Mouse (Mus musculus) kidney, postnatal 25 days (tissue): Measurements from ENCODE around the gene Coq10a.
A peak's percentile ranks its signal among the peaks of the same experiment; 100 is the strongest.

Experiments used
- DNase-seq, 2 experiments: peaks; one replicate each; pipeline ENCODE4 v3.0.0; 2021; ENCODE audit warnings: mixed read lengths in 2 of 2

Coq10a gene

DNA sequence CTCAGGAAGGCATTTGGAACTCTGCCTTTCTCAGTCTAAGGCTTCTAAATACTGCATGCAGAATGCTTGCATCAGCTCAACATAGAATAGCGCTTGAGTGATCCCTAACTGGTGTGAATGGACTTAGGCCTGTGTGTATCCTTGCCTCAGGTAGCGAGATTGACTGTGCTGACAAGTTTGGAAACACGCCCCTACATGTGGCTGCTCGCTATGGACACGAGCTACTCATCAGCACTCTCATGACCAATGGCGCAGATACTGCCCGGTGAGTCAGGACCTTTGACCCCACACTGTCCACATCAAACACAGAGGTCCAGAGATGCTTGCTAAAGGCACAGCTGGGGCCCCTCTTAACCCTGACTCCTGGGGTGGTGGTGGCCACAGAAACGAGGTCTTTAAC lies 13.7 kb upstream of the Coq10a start:
- peak in 1 of 2 experiments; percentile 36 for DNase-seq

DNA sequence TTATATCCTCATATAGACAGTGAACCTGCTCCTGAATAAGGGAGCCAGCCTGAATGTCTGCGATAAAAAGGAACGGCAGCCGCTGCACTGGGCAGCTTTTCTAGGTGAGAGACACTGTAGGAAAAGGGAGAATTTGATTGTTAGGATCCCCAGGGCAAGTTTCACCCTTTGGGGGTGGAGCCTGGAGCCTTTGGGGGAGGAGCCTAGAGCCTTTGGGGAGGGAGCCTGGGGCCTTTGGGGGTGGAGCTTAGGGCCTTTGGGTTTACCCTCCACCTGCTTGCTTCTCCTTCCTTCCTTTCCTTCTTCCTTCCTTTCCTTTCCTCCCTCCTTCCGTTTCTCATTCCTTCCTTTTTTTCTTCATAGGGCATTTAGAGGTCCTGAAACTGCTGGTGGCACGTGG lies 11.8 kb upstream of the Coq10a start:
- peak; percentile 54 to 55 for DNase-seq

DNA sequence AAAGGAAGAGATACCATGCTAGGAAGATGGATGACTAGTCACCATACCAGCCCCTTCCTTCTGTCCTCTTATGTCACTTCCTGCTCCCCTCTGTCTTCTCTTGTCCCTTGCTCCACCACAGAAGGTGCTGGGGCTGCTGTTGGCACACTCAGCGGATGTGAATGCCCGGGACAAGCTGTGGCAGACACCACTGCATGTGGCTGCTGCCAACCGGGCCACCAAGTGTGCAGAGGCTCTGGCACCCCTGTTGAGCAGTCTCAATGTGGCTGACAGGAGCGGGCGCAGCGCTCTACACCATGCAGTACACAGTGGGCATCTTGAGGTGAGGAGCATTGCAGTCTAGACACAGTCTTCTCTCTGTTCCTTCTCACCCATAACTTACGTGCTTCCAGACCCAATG lies 10.5 kb upstream of the Coq10a start:
- peak in 1 of 2 experiments; percentile 35 for DNase-seq

DNA sequence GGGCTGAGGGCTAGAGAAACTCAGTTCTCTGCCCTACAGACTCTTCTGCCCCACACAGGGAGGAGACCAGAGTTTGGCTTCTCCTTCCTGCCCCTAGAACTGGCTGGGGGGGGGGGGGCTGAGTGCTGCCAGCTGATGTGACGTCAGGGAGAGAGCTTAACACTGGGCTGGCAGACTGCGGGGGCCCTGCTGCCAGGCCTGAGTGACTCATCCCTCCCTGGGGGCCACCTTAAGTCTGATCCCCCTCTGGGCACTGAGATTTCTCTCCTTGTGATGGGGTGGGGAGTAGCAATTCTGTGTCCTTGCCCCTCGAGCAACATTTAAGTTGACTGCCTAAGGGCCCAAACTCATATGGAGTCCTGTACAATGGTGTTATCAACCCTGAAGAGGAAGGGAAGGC lies 9.7 kb upstream of the Coq10a start:
- peak in 1 of 2 experiments; percentile 28 for DNase-seq

DNA sequence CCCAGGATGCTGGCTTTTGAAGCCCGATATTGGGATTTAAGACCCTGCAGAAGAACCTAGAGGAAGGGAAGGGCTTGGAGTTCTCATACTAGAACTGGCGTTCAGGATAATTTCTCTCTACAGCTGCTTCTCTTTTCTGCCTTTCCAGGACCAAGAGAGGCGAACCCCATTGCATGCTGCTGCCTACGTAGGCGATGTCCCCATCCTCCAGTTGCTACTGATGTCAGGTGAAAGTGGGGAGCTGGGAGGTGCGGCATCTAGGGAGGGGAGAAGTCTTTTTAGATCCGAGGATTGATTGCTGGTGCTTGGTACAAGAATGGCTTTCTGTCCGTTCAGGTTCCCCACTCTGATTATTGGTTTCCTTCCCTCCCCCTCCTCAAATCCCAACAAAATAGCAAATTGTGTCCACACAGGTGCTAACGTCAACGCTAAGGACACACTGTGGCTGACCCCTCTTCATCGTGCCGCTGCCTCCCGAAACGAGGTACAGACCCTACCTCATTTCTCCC lies 9.2 kb upstream of the Coq10a start:
- peak in 1 of 2 experiments; percentile 18 for DNase-seq

DNA sequence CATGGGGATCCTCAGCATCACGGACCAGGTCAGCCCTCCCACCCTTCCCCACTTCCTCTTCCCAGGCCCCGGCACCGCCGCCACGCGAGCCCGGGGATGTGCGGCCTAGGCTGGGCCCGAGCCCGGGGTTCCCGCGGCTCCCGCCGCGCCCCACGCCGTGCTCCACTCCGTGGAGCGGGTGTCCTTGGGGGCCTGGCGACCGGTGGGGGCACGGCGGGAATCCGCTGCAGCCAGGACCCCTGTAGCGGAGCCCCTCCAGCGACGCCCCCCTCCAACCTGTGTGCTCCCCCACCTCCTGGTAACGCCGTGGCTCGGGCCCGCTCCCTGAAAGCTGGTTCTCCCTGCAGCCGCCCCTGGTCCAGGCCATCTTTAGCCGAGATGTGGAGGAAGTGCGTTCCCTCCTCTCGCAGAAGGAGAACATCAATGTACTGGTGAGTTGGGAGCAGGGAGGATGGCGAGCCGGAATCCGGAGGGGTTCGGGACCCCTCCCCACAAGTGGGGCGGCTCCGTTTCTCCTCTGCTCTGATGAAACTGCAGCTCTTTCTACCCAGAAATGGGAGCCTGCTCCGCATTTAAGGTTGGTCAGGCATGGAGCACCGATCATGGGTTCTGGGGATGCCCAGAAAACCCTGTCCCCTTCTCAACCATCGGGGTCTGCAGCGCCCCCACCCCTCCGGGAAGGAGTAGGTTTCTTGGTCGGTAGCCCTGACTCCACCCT lies 8.6 kb upstream of the Coq10a start:
- DNase-seq = peak; percentile 43 to 61

DNA sequence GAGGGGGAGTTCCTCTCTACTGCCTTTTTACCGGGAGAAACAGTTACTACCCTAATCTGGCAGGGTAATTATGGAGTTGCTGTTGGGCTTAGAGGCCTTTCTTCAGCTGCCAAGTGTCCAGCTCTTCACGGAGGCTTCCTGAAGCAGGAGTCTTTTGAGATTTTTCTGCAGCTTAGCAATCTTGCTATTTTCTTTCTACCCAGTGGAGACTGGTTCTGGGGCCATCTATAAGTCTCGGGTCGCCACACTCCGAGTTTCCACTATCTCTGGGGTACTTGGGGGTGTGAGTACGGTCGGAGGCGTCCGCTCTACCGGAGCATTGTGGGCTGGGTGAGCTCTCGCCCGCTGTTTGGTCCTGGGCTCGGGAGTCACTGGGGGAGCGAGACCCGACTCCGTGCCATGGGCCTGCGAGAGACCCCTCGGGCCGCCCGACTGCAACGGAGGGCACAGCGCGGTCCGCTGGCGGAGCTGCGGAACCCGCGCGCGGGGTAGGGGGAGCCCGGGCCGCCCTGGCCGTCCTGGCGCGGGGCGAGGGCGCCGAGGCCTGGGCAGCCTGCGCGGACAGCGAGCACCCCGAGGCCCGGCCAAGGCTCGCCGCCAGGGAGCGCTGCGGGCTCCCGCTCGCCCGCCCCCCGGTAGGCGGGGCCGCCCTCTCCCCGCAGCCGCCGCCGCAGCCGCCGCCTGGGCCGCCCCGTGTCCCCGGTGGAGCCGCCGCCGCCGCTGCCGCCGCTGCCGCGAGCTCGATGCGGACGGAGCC lies 7.8 kb upstream of the Coq10a start, which contains the start of gene Ankrd52:
Gene Ankrd52, plus strand, starts transcription at position 661 of the 757 bp plus-strand sequence.
- peak; percentile 84 to 91 for DNase-seq

DNA sequence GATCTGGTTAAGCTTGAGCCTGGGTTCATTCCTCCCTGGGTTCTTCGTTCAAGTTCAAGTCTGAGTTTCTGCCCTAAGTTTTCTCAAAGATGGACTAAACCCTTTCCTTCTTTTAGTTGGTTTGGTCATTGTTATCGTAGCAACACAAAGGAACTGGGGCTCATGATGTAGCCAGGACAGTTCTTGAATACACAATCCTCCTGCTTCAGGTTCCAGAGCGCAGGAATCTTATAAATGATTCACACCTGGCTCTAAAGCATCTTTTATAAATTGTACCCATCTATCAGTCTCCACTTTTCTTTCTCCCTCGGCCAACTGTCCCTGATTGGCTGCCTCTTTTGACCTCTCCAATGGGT lies 7.3 kb upstream of the Coq10a start:
- no peak for DNase-seq

DNA sequence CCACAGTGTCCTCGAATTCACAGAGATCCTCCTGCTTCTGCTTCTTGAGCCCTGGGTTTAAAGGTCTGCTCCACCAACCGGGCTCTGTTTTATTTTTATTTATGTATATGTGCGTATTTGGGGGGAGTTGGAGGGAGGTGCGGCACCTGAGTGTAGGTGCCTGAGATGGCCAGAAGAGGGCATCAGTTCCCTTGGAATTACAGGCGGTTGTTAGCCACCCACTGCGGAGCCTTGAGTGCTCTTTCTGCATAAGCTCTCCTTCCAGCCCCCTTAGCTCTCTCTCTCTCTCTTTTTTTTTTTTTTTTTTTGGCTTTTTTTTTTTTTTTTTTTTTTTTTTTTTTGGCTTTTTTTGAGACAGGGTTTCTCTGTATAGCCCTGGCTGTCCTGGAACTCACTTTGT lies 5.6 kb upstream of the Coq10a start:
- no peak for DNase-seq

DNA sequence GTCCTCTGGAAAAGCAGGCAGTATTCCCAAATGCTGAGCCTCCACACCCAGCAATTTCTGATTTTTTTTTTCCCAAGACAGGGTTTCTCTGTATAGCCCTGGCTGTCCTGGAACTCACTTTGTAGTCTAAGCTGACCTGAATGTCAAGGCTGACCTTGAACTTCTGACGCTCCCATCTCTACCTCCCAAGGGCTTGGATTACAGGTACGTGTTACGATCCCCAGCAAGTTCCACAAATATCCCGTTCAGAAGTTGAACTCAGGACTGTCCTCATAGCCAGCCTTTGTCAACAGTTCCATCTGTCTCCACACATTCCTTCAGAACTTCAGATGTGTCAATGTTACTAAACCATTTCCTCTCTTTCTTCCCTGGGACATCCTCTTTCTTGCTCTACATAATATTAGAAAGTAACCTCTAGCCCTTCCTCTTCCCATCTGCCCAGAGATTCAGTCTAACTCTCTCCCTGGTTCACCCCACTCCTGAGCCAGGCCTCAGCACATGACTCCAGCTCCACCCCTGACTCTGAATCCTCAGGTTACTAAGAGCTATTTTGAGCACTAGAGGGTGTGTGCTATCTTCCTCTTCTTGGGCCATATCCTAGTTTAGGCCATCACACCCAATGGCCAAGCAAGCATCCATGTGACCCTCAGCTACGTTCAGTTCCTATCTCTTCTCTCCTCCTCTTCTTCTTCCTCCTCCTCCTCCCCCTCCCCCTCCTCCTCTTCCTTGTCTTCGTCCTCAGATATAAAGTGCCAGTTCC lies 4.4 kb upstream of the Coq10a start:
- no peak for DNase-seq

DNA sequence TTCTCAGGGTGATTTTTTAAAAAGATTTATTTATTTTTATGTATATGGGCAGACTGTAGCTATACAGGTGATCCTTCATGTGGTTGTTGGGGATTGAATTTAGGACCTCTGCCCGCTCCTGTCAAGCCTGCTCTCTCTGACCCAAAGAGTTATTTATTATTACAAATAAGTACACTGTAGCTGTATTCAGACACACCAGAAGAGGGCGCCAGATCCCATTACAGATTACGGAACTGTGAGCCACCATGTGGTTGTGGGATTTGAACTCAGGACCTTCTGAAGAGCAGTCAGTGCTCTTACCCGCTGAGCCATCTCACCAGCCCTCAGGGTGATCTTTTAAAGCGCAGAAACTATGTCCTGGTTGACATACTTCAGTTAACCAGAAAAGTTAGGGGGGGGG lies 3.3 kb upstream of the Coq10a start:
- DNase-seq = no peak

DNA sequence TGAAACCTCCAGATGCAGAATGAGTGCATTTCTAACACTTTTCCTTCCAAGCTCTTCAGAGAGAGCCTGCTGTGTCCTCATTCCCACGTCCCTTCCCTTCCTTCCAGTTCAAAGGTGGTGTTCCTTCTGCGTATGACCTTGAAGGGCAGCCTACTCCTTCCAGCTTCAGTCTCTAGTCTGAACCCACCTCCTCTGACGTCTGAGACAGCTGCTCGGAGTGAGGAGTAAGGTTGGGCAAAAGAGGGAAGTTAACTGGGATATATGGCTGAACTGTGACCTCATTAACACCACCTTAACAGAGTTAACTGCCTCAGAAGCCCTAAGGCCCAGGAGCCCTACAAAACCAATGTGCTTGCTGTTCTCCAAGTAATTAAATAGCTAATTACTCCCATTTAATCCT lies 1.8 kb upstream of the Coq10a start:
- peak in 1 of 2 experiments; percentile 53 for DNase-seq

DNA sequence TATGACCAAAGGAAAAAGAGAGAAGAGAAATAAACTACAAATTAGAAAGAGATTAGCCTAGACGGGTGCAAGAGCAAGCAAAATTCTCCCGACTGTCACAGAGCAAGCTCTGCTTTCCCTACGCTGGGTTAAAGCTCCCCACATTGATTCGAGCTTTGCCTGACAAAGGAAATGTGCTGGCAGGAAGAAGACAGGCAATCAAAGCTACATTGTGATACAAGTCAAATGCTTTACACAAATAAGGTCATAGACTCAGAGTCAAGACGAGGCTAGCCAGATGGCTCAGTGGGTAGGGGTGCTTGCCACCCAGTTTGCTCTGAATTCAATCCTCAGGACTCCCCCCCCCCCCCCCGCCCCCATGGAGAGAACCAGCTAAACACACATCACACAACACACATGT lies 1.2 kb upstream of the Coq10a start:
- DNase-seq = no peak

DNA sequence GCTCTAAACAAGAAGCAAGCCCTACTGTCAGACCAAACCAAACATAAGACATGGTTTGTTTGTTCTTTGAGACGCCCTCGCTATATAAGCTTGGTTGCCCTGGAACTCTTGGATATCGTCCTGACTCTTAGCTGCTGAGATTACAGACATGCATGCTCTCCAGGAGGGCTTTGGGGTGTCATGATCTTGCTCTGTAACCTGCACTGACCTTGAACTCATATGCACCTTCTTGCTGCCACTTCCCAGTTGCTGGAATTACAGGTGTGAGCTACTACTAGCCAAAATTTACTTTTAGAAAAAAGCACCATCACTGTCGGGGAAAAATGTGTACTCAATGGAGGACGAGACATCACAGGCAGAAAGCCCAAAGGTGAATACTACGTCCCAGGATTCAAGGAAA lies 802 bp upstream of the Coq10a start:
- DNase-seq = no peak

DNA sequence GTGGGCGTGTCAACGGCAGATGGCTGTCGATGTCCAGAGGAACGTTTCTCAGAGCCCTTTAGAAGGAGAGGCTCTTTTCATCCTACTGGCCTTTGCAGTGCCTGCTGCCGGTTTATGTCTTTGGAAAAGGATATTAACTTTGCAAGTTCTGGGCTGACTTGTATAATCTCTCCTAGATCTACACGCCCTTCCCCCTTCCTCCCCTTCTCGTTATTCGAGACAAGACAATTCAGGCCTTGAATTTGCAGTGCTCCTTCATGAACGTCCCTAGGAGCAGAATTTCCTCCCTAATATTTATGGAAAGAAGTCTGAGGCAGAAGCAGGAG lies 384 bp upstream of the Coq10a start:
- no peak for DNase-seq

DNA sequence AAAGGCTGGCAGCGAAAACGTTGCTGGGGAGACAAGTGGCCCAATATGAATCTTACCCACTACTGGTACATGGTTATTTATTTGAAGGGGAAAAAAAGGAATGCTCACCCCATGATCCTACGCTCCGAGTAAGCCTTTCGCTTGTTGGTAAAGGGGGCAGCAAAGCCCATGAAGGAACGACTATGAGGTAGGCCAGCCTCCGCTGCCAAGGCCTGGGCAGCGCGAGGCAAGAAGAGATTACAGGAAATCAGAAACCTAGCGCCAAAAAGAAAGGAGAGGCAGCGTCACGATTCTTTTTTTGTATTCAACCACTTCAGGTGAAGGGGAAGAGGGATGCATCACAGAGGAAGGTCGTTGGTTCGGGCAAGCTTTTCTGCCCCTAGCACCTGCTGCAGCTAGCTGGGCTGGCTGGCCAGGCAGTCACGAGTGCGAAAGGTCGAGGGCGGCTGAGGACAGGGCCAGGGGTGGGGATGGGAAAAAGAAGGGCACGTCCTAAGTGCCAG lies 847 bp downstream of the Coq10a start:
- DNase-seq = peak; percentile 80 to 93

DNA sequence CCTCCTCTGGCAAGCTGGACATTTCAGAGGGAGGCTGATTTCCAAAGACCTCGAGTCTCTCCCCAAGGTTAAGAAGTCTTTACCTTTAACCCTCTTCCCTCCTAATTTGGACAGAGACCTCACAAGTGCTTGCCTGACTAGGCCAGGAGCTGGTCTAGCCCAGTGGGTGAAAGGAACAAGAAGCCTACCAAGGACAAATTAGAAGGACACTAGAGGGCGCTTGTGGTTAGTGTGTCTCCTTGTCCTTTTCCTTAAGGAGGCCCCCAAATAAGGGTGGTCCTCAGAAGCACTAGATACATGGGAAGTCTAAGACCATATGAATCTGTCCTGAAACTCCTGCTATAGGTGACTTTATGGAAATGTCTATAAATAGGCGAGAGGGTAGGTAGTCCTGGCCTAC lies 6.2 kb downstream of the Coq10a start:
- peak in 1 of 2 experiments; percentile 59 for DNase-seq

DNA sequence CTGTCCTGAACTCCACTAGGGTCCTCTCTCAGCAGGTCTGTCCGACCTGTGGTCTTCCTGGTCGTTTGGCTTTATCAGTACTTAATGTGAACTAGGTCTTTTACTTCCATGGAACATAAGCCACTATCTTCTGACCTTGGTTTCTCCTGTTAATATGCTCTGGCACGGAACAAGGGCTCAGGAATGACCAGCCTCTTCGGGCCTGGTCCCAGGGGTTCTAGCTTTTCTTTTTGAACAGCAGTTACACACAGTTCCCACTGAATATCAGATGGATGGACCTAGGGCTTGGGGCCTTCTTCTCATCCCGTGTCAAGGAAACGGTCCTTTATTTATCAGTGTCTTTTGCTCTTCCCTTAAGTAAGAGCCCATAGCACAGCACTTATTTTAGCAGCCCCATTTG lies 7.0 kb downstream of the Coq10a start:
- no peak for DNase-seq

DNA sequence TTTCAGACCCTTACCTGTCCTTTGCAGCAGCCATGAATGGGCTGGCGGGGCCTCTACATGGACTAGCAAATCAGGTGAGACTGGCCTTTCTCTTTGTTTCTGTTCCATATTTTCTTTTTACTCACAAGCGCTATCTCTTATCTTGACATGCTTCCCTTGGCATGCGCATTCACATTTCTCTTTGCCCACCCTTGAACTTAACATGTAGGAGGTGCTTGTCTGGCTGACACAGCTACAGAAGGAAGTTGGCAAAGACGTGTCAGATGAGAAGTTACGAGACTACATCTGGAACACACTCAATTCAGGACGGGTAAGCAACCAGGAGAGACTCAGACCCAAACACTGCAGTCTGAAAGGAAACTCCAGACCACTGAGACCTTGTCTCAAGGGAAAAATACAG lies 9.6 kb downstream of the Coq10a start:
- DNase-seq = no peak

DNA sequence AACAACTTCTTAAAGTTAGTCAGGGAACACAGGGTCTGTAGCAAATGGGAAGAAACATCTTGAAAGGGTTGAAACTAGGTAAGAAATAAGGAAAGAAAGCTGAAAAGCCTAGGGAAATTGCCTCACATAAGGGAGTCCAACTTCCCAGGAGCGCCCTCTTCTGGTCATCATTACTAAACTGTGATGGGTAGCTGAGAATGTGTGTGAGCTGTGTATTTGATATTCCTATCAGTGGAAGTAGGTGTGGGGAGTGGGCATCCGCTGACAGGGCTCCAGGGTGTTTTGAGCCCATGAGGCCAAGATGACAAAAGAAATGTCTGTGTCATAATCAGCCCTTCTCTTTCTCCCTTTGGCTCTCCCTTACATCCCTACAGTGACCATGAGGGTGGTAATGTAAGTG lies 10.0 kb downstream of the Coq10a start:
- DNase-seq = peak; percentile 56 to 82

DNA sequence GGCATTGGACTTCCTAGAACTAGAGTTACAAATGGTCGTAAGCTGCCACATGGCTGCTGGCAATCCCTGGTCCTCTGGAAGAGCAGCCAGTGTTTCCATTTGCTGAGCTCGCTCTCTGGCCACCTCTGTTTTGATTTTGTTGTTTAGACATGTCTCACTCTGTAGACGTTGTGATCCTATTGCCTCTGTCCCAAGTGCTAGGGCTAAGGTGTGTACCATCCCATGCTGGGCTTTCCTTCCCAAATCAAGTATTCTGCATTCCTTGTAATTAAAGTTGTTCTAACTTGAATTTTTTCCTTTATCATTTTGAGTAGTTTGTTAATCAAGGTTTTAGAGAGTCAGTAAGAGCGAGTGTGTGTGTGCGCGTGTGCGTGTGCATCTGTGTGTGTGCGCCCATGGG lies 21.3 kb downstream of the Coq10a start:
- no peak for DNase-seq

DNA sequence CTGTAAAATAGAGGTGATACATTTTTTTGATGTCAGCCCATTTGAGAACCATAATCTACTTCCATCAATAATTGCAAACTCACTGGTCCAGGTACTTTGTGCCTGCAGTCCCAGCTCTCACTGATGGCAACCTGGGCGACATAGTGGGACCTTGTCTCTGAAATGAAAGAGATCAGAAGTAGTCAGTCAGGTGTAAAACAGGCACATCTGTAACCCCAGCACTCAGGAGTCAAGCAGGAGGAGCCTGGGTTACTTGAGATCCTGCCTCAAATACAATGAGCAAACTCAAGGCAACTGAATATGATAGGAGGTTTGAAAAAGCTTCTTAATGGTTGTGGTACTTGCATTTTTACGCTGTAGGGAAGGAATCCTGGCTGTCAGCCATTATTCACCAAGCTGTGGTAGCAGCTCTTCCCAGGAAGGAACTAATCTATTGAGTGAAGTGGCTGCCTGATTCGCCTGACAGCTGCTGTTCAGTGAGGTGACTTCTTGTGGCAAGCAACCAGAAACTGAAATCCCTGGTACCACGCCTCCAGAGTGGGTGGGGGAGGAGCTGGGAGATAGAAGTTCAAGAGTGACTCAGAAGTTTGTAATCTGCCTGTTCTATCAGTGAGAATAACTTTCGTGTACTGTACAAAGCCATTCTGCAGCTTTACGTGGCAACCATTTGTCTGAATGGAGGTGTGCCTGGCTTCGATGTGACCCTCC lies 24.1 kb downstream of the Coq10a start:
- peak; percentile 82 to 84 for DNase-seq

DNA sequence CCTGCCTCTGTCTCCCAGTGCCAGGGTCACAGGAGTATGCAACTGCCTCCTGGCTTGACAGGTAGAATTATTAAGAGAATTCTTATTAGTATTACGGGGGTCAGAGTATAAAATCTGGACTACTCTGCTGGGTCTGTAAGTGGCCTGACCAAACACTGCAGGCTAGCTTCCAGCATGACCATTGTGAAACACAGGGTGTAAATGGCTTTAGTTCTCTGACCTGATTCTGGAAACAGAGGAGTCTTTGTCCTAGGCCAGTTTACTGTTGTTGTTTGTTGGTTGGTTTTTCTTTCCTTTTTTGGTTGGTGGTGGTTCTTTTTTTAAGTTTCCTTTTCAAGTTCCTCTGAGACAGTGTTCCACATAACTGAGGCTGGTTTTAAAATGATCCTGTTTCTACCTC lies 25.4 kb downstream of the Coq10a start:
- DNase-seq = no peak
